Mouse (Mus musculus): ENCODE measurements around the gene Wbp2. TPM values are rescaled to one million over a fixed set of nuclear protein-coding genes. Genes with fewer than 3 reads are reported as not detected.

Wbp2 gene
- polyA plus RNA-seq, 1 experiment from 2014 or later, result 86.8 TPM

- Histone ChIP-seq H3K9me3 (ENCODE audit: control insufficient read depth, low read length) (no peaks in the 10 kb centered on the region), H3K9ac (ENCODE audit: low read length) (no peak overlapping the region), H3K4me2 (no peak overlapping the region), H3K4me3 (ENCODE audit: low read depth, low read length) (no peak overlapping the region), H3K36me3 (ENCODE audit: control insufficient read depth, insufficient read depth, low read length) (peaks cover 62% of the 10 kb centered on the region), H3K4me1 (ENCODE audit: control insufficient read depth, insufficient read depth, low read length) (no peaks in the 10 kb centered on the region), H3K27ac (ENCODE audit: low read depth, low read length) (no peak overlapping the region), H3K27me3 (ENCODE audit: control insufficient read depth, insufficient read depth, low read length) (no peaks in the 10 kb centered on the region)
- ATAC-seq (ENCODE audit: low FRiP score) (no peak), DNase-seq (ENCODE audit: low spot score, missing footprints) (no peak)
- 97% methylated on average over 9 of the region's 9 CpGs for WGBS
These were observed 33.1 kb downstream of the Wbp2 start for GRCm38 (mm10) chr11:116053510-116054229.

- H3K4me2 ChIP-seq, result no peak overlapping the region
- no peaks in the 10 kb centered on the region for H3K4me1 ChIP-seq (ENCODE audit: control insufficient read depth, insufficient read depth, low read length)
- peaks cover 46% of the 10 kb centered on the region for H3K36me3 ChIP-seq (ENCODE audit: control insufficient read depth, insufficient read depth, low read length)
- H3K4me3 ChIP-seq (ENCODE audit: low read depth, low read length), result no peak overlapping the region
- H3K9ac ChIP-seq (ENCODE audit: low read length), result no peak overlapping the region
- WGBS, result 88% methylated on average over 4 of the region's 4 CpGs
- no peak for ATAC-seq (ENCODE audit: low FRiP score)
- no peaks in the 10 kb centered on the region for H3K9me3 ChIP-seq (ENCODE audit: control insufficient read depth, low read length)
- no peaks in the 10 kb centered on the region for H3K27me3 ChIP-seq (ENCODE audit: control insufficient read depth, insufficient read depth, low read length)
- H3K27ac ChIP-seq (ENCODE audit: low read depth, low read length), result no peak overlapping the region
- DNase-seq (ENCODE audit: low spot score, missing footprints), result no peak
These were observed 36.6 kb downstream of the Wbp2 start for GRCm38 (mm10) chr11:116050196-116050595.

- peaks cover 45% of the 10 kb centered on the region for H3K36me3 ChIP-seq (ENCODE audit: control insufficient read depth, insufficient read depth, low read length)
- no peak for DNase-seq (ENCODE audit: low spot score, missing footprints)
- 94% methylated on average over 2 of the region's 2 CpGs for WGBS
- H3K4me3 ChIP-seq (ENCODE audit: low read depth, low read length), result no peak overlapping the region
- no peak overlapping the region for H3K27ac ChIP-seq (ENCODE audit: low read depth, low read length)
- no peaks in the 10 kb centered on the region for H3K4me1 ChIP-seq (ENCODE audit: control insufficient read depth, insufficient read depth, low read length)
- no peaks in the 10 kb centered on the region for H3K9me3 ChIP-seq (ENCODE audit: control insufficient read depth, low read length)
- no peak overlapping the region for H3K4me2 ChIP-seq
- H3K27me3 ChIP-seq (ENCODE audit: control insufficient read depth, insufficient read depth, low read length), result no peaks in the 10 kb centered on the region
- no peak overlapping the region for H3K9ac ChIP-seq (ENCODE audit: low read length)
- no peak for ATAC-seq (ENCODE audit: low FRiP score)
These were observed 37.2 kb downstream of the Wbp2 start for GRCm38 (mm10) chr11:116049610-116050009.

- Histone ChIP-seq H3K9me3 (ENCODE audit: control insufficient read depth, low read length) (no peaks in the 10 kb centered on the region), H3K4me1 (ENCODE audit: control insufficient read depth, insufficient read depth, low read length) (no peaks in the 10 kb centered on the region), H3K27me3 (ENCODE audit: control insufficient read depth, insufficient read depth, low read length) (no peaks in the 10 kb centered on the region), H3K4me3 (ENCODE audit: low read depth, low read length) (no peak overlapping the region), H3K36me3 (ENCODE audit: control insufficient read depth, insufficient read depth, low read length) (peaks cover 26% of the 10 kb centered on the region), H3K27ac (ENCODE audit: low read depth, low read length) (no peak overlapping the region), H3K4me2 (no peak overlapping the region), H3K9ac (ENCODE audit: low read length) (no peak overlapping the region)
- WGBS, result 96% methylated on average over 6 of the region's 6 CpGs
- ATAC-seq (ENCODE audit: low FRiP score) (no peak), DNase-seq (ENCODE audit: low spot score, missing footprints) (no peak)
These were observed 41.6 kb downstream of the Wbp2 start for GRCm38 (mm10) chr11:116045173-116045572.

- Histone ChIP-seq H3K27me3 (ENCODE audit: control insufficient read depth, insufficient read depth, low read length) (no peaks in the 10 kb centered on the region), H3K4me2 (no peak overlapping the region), H3K4me1 (ENCODE audit: control insufficient read depth, insufficient read depth, low read length) (no peaks in the 10 kb centered on the region), H3K36me3 (ENCODE audit: control insufficient read depth, insufficient read depth, low read length) (peaks cover 18% of the 10 kb centered on the region), H3K9me3 (ENCODE audit: control insufficient read depth, low read length) (no peaks in the 10 kb centered on the region), H3K4me3 (ENCODE audit: low read depth, low read length) (no peak overlapping the region), H3K9ac (ENCODE audit: low read length) (no peak overlapping the region), H3K27ac (ENCODE audit: low read depth, low read length) (no peak overlapping the region)
- no peak for DNase-seq (ENCODE audit: low spot score, missing footprints)
- WGBS, result 96% methylated on average over 1 of the region's 1 CpGs
- ATAC-seq (ENCODE audit: low FRiP score), result no peak
These were observed 43.5 kb downstream of the Wbp2 start for GRCm38 (mm10) chr11:116043286-116043685.

- no peak for ATAC-seq (ENCODE audit: low FRiP score)
- Histone ChIP-seq H3K9me3 (ENCODE audit: control insufficient read depth, low read length) (no peaks in the 10 kb centered on the region), H3K4me3 (ENCODE audit: low read depth, low read length) (no peak overlapping the region), H3K9ac (ENCODE audit: low read length) (no peak overlapping the region), H3K4me2 (no peak overlapping the region), H3K27me3 (ENCODE audit: control insufficient read depth, insufficient read depth, low read length) (no peaks in the 10 kb centered on the region), H3K4me1 (ENCODE audit: control insufficient read depth, insufficient read depth, low read length) (no peaks in the 10 kb centered on the region), H3K27ac (ENCODE audit: low read depth, low read length) (no peak overlapping the region), H3K36me3 (ENCODE audit: control insufficient read depth, insufficient read depth, low read length) (peaks cover 15% of the 10 kb centered on the region)
- DNase-seq (ENCODE audit: low spot score, missing footprints), result no peak
- 92% methylated on average over 5 of the region's 5 CpGs for WGBS
These were observed 44.2 kb downstream of the Wbp2 start for GRCm38 (mm10) chr11:116042372-116043138.

GRCm38 (mm10) chr11:116041833-116042232, 45.0 kb downstream of the Wbp2 start:
- no peak for DNase-seq (ENCODE audit: low spot score, missing footprints)
- ATAC-seq (ENCODE audit: low FRiP score), result no peak
- peaks cover 15% of the 10 kb centered on the region for H3K36me3 ChIP-seq (ENCODE audit: control insufficient read depth, insufficient read depth, low read length)
- H3K9me3 ChIP-seq (ENCODE audit: control insufficient read depth, low read length), result no peaks in the 10 kb centered on the region
- H3K4me1 ChIP-seq (ENCODE audit: control insufficient read depth, insufficient read depth, low read length), result no peaks in the 10 kb centered on the region
- no peak overlapping the region for H3K4me3 ChIP-seq (ENCODE audit: low read depth, low read length)
- no peaks in the 10 kb centered on the region for H3K27me3 ChIP-seq (ENCODE audit: control insufficient read depth, insufficient read depth, low read length)
- 94% methylated on average over 2 of the region's 2 CpGs for WGBS
- no peak overlapping the region for H3K9ac ChIP-seq (ENCODE audit: low read length)
- H3K27ac ChIP-seq (ENCODE audit: low read depth, low read length), result no peak overlapping the region
- no peak overlapping the region for H3K4me2 ChIP-seq

GRCm38 (mm10) chr11:116040593-116040992, 46.2 kb downstream of the Wbp2 start:
- Histone ChIP-seq H3K36me3 (ENCODE audit: control insufficient read depth, insufficient read depth, low read length) (peaks cover 15% of the 10 kb centered on the region), H3K4me2 (no peak overlapping the region), H3K9me3 (ENCODE audit: control insufficient read depth, low read length) (no peaks in the 10 kb centered on the region), H3K27ac (ENCODE audit: low read depth, low read length) (no peak overlapping the region), H3K9ac (ENCODE audit: low read length) (no peak overlapping the region), H3K4me3 (ENCODE audit: low read depth, low read length) (no peak overlapping the region), H3K27me3 (ENCODE audit: control insufficient read depth, insufficient read depth, low read length) (no peaks in the 10 kb centered on the region), H3K4me1 (ENCODE audit: control insufficient read depth, insufficient read depth, low read length) (no peaks in the 10 kb centered on the region)
- WGBS, result 99% methylated on average over 6 of the region's 6 CpGs
- DNase-seq (ENCODE audit: low spot score, missing footprints) (no peak), ATAC-seq (ENCODE audit: low FRiP score) (no peak)

- Histone ChIP-seq H3K36me3 (ENCODE audit: control insufficient read depth, insufficient read depth, low read length) (peaks cover 17% of the 10 kb centered on the region), H3K9ac (ENCODE audit: low read length) (no peak overlapping the region), H3K27me3 (ENCODE audit: control insufficient read depth, insufficient read depth, low read length) (no peaks in the 10 kb centered on the region), H3K9me3 (ENCODE audit: control insufficient read depth, low read length) (no peaks in the 10 kb centered on the region), H3K27ac (ENCODE audit: low read depth, low read length) (no peak overlapping the region), H3K4me2 (no peak overlapping the region), H3K4me1 (ENCODE audit: control insufficient read depth, insufficient read depth, low read length) (no peaks in the 10 kb centered on the region), H3K4me3 (ENCODE audit: low read depth, low read length) (no peak overlapping the region)
- DNase-seq (ENCODE audit: low spot score, missing footprints) (peak; percentile 69), ATAC-seq (ENCODE audit: low FRiP score) (no peak)
- WGBS, result 95% methylated on average over 9 of the region's 9 CpGs
These were observed 49.0 kb downstream of the Wbp2 start for GRCm38 (mm10) chr11:116037826-116038225.
